Mouse (Mus musculus) limb, embryonic 10.5 days (tissue): ENCODE measurements at regions not wholly inside any gene's neighbourhood (a gene's known extent, or its start where the extent isn't known, plus 50 kb on each side); places are given as distances from the start of the nearest gene placed in this dataset.

Source experiments
- DNase-seq: peaks from one replicate; pipeline ENCODE4 v3.0.0-alpha.2; 2017; ENCODE audit warnings: low spot score
- H3K27ac ChIP-seq: fragments of 300-500 bp; sonication (generic); 2 replicates; pipeline ENCODE4 v1.5.1; 2016; ENCODE audit warnings: mild to moderate bottlenecking
- H3K27me3 ChIP-seq: fragments of 300-500 bp; sonication (generic); 2 replicates; pipeline ENCODE4 v1.6.1; 2016; ENCODE audit warnings: low read depth, mild to moderate bottlenecking; ENCODE audit not compliant: poor library complexity, severe bottlenecking
- H3K36me3 ChIP-seq: fragments of 300-500 bp; sonication (generic); 2 replicates; pipeline ENCODE4 v1.6.1; 2016; ENCODE audit warnings: mild to moderate bottlenecking, moderate library complexity
- H3K4me1 ChIP-seq: fragments of 300-500 bp; sonication (generic); 2 replicates; pipeline ENCODE4 v1.6.1; 2016
- H3K4me3 ChIP-seq: fragments of 300-500 bp; sonication (generic); 2 replicates; pipeline ENCODE4 v1.5.1; 2016; ENCODE audit warnings: mild to moderate bottlenecking, moderate library complexity
- H3K9me3 ChIP-seq: fragments of 300-500 bp; sonication (generic); replicated peaks from 2 replicates; pipeline ENCODE4 v1.6.1; 2016; ENCODE audit warnings: mild to moderate bottlenecking
- WGBS: fragments of 180-500 bp; shearing (Covaris S2); methylation state at CpG from one replicate; pipeline ENCODE4 v1.1.7; 2016; 5-methylcytosine and 5-hydroxymethylcytosine counted together

- WGBS, result 84% methylated on average over 4 of the region's 4 CpGs
- H3K27me3 ChIP-seq, result no peaks in the 10 kb centered on the region
Measured at GRCm38 (mm10) chr10:9528066-9528465, 146.9 kb downstream of the Samd5 start.

GRCm38 (mm10) chr10:9509764-9510390, 165.1 kb downstream of the Samd5 start:
- no peak overlapping the region for H3K4me3 ChIP-seq
- H3K27ac ChIP-seq, result no peak overlapping the region
- H3K4me1 ChIP-seq, result no peaks in the 10 kb centered on the region
- 61% methylated on average over 12 of the region's 12 CpGs for WGBS
- H3K9me3 ChIP-seq, result no peaks in the 10 kb centered on the region
- DNase-seq, result no peak
- H3K27me3 ChIP-seq, result no peaks in the 10 kb centered on the region
- H3K36me3 ChIP-seq, result no peaks in the 10 kb centered on the region

More at GRCm38 (mm10) chr10:9528066-9528465, 146.9 kb downstream of the Samd5 start:
- H3K9me3 ChIP-seq, result no peaks in the 10 kb centered on the region
- no peak overlapping the region for H3K4me3 ChIP-seq
- H3K4me1 ChIP-seq, result no peaks in the 10 kb centered on the region
- H3K27ac ChIP-seq, result no peak overlapping the region
- no peak for DNase-seq
- H3K36me3 ChIP-seq, result no peaks in the 10 kb centered on the region

GRCm38 (mm10) chr10:9509092-9509671, 165.8 kb downstream of the Samd5 start:
- no peak overlapping the region for H3K27ac ChIP-seq
- no peak overlapping the region for H3K4me3 ChIP-seq
- 83% methylated on average over 17 of the region's 17 CpGs for whole genome bisulfite sequencing
- DNase-seq, result no peak
- no peaks in the 10 kb centered on the region for H3K9me3 ChIP-seq
- H3K27me3 ChIP-seq, result no peaks in the 10 kb centered on the region
- peaks cover 2% of the 10 kb centered on the region; the same call in 1 of the 2 replicates for H3K4me1 ChIP-seq
- H3K36me3 ChIP-seq, result no peaks in the 10 kb centered on the region

GRCm38 (mm10) chr10:9503569-9504493, 171.2 kb downstream of the Samd5 start:
- Histone ChIP-seq H3K27ac (no peak overlapping the region), H3K27me3 (no peaks in the 10 kb centered on the region), H3K36me3 (no peaks in the 10 kb centered on the region), H3K4me3 (no peak overlapping the region), H3K4me1 (peaks cover 11% of the 10 kb centered on the region; the same call in 1 of the 2 replicates), H3K9me3 (no peaks in the 10 kb centered on the region)
- 69% methylated on average over 11 of the region's 11 CpGs for WGBS
- DNase-seq, result no peak

GRCm38 (mm10) chr10:9498550-9498949, 176.5 kb downstream of the Samd5 start:
- 91% methylated on average over 3 of the region's 3 CpGs for WGBS
- no peaks in the 10 kb centered on the region for H3K36me3 ChIP-seq
- no peak for DNase-seq
- peaks cover 9% of the 10 kb centered on the region; the same call in 1 of the 2 replicates for H3K4me1 ChIP-seq
- H3K4me3 ChIP-seq, result no peak overlapping the region
- H3K27me3 ChIP-seq, result no peaks in the 10 kb centered on the region
- no peak overlapping the region for H3K27ac ChIP-seq
- H3K9me3 ChIP-seq, result no peaks in the 10 kb centered on the region

GRCm38 (mm10) chr10:9497021-9497420, 178.0 kb downstream of the Samd5 start:
- Histone ChIP-seq H3K36me3 (no peaks in the 10 kb centered on the region), H3K4me1 (peaks cover 7% of the 10 kb centered on the region; the same call in 1 of the 2 replicates), H3K4me3 (no peak overlapping the region), H3K27ac (no peak overlapping the region), H3K27me3 (no peaks in the 10 kb centered on the region), H3K9me3 (no peaks in the 10 kb centered on the region)
- 83% methylated on average over 1 of the region's 1 CpGs for WGBS
- DNase-seq, result no peak

- DNase-seq, result no peak
- Histone ChIP-seq H3K4me3 (no peak overlapping the region), H3K9me3 (no peaks in the 10 kb centered on the region), H3K4me1 (peaks cover 7% of the 10 kb centered on the region; the same call in 1 of the 2 replicates), H3K36me3 (no peaks in the 10 kb centered on the region), H3K27ac (no peak overlapping the region), H3K27me3 (no peaks in the 10 kb centered on the region)
- 34% methylated on average over 6 of the region's 6 CpGs for WGBS
Measured at GRCm38 (mm10) chr10:9495143-9495651, 179.8 kb downstream of the Samd5 start.

GRCm38 (mm10) chr10:9490416-9490815, 184.6 kb downstream of the Samd5 start:
- H3K27me3 ChIP-seq, result no peaks in the 10 kb centered on the region
- no peaks in the 10 kb centered on the region for H3K9me3 ChIP-seq
- no peaks in the 10 kb centered on the region for H3K36me3 ChIP-seq
- peaks cover 5% of the 10 kb centered on the region; the same call in 1 of the 2 replicates for H3K4me1 ChIP-seq
- 84% methylated on average over 2 of the region's 2 CpGs for WGBS
- no peak overlapping the region for H3K4me3 ChIP-seq
- no peak for DNase-seq
- no peak overlapping the region for H3K27ac ChIP-seq

- no peaks in the 10 kb centered on the region for H3K4me1 ChIP-seq
- no peak overlapping the region for H3K27ac ChIP-seq
- H3K4me3 ChIP-seq, result no peak overlapping the region
- H3K36me3 ChIP-seq, result no peaks in the 10 kb centered on the region
- WGBS, result 87% methylated on average over 6 of the region's 6 CpGs
- no peaks in the 10 kb centered on the region for H3K27me3 ChIP-seq
- no peak for DNase-seq
- H3K9me3 ChIP-seq, result no peaks in the 10 kb centered on the region
Measured at GRCm38 (mm10) chr10:9462361-9462760, 212.6 kb downstream of the Samd5 start.

- H3K27ac ChIP-seq, result no peak overlapping the region
- H3K9me3 ChIP-seq, result no peaks in the 10 kb centered on the region
- no peaks in the 10 kb centered on the region for H3K36me3 ChIP-seq
- 92% methylated on average over 6 of the region's 6 CpGs for WGBS
- H3K27me3 ChIP-seq, result no peaks in the 10 kb centered on the region
- no peak for DNase-seq
- H3K4me1 ChIP-seq, result no peaks in the 10 kb centered on the region
- no peak overlapping the region for H3K4me3 ChIP-seq
Measured at GRCm38 (mm10) chr10:9459145-9459544, 215.9 kb downstream of the Samd5 start.

GRCm38 (mm10) chr10:9458466-9458865, 216.5 kb downstream of the Samd5 start:
- H3K27ac ChIP-seq, result no peak overlapping the region
- no peak for DNase-seq
- no peaks in the 10 kb centered on the region for H3K9me3 ChIP-seq
- no peaks in the 10 kb centered on the region for H3K4me1 ChIP-seq
- H3K4me3 ChIP-seq, result no peak overlapping the region
- no peaks in the 10 kb centered on the region for H3K27me3 ChIP-seq
- no peaks in the 10 kb centered on the region for H3K36me3 ChIP-seq
- 80% methylated on average over 2 of the region's 2 CpGs for WGBS

GRCm38 (mm10) chr10:9457222-9457621, 217.8 kb downstream of the Samd5 start:
- H3K4me3 ChIP-seq, result no peak overlapping the region
- H3K4me1 ChIP-seq, result no peaks in the 10 kb centered on the region
- WGBS, result 92% methylated on average over 1 of the region's 1 CpGs

GRCm38 (mm10) chr10:9439072-9439471, 235.9 kb downstream of the Samd5 start:
- H3K27ac ChIP-seq, result peak overlapping the region; percentile 46; the same call in 1 of the 2 replicates
- 84% methylated on average over 4 of the region's 4 CpGs for WGBS

More at GRCm38 (mm10) chr10:9457222-9457621, 217.8 kb downstream of the Samd5 start:
- DNase-seq, result no peak
- Histone ChIP-seq H3K36me3 (no peaks in the 10 kb centered on the region), H3K27me3 (no peaks in the 10 kb centered on the region), H3K27ac (no peak overlapping the region), H3K9me3 (no peaks in the 10 kb centered on the region)

More at GRCm38 (mm10) chr10:9439072-9439471, 235.9 kb downstream of the Samd5 start:
- no peaks in the 10 kb centered on the region for H3K9me3 ChIP-seq
- DNase-seq, result no peak
- no peak overlapping the region for H3K4me3 ChIP-seq
- no peaks in the 10 kb centered on the region for H3K27me3 ChIP-seq
- peaks cover 24% of the 10 kb centered on the region for H3K4me1 ChIP-seq
- H3K36me3 ChIP-seq, result no peaks in the 10 kb centered on the region
